Mouse (Mus musculus) heart, embryonic 11.5 days (tissue): Measurements from ENCODE around the gene Ubl7. TPM values are rescaled to one million over a fixed set of nuclear protein-coding genes. Genes with fewer than 3 reads are reported as not detected.

ENCODE experiments used
- ATAC-seq: fragments of 200-750 bp; cut with Nextera tagmentation; replicated peaks from 2 replicates; pipeline ENCODE4 v1.8.0; 2017; ENCODE audit warnings: moderate library complexity; ENCODE audit not compliant: insufficient number of reproducible peaks, low FRiP score, low TSS enrichment
- H3K27ac ChIP-seq: fragments of 300-500 bp; sonication (generic); 2 replicates; pipeline ENCODE4 v1.5.1; 2014; ENCODE audit warnings: mild to moderate bottlenecking, low read depth, low read length
- H3K27me3 ChIP-seq: fragments of 300-500 bp; sonication (generic); 2 replicates; pipeline ENCODE4 v1.6.1; 2014; ENCODE audit warnings: mild to moderate bottlenecking, low read length, mixed read lengths; ENCODE audit not compliant: control insufficient read depth, insufficient read depth
- H3K36me3 ChIP-seq: fragments of 300-500 bp; sonication (generic); 2 replicates; pipeline ENCODE4 v1.6.1; 2014; ENCODE audit warnings: mild to moderate bottlenecking, low read length, moderate library complexity, mixed read lengths; ENCODE audit not compliant: control insufficient read depth, insufficient read depth
- H3K4me1 ChIP-seq: fragments of 300-500 bp; sonication (generic); 2 replicates; pipeline ENCODE4 v1.6.1; 2014; ENCODE audit warnings: low read length; ENCODE audit not compliant: control insufficient read depth, insufficient read depth
- H3K4me2 ChIP-seq: fragments of 300-500 bp; sonication (generic); 2 replicates; pipeline ENCODE4 v1.6.1; 2014; ENCODE audit warnings: mild to moderate bottlenecking, moderate library complexity
- H3K4me3 ChIP-seq: fragments of 300-500 bp; sonication (generic); 2 replicates; pipeline ENCODE4 v1.5.1; 2014; ENCODE audit warnings: low read depth, low read length
- H3K9ac ChIP-seq: fragments of 300-500 bp; sonication (generic); 2 replicates; pipeline ENCODE4 v1.6.1; 2014; ENCODE audit warnings: mild to moderate bottlenecking, low read depth, low read length, moderate library complexity
- H3K9me3 ChIP-seq: fragments of 300-500 bp; sonication (generic); replicated peaks from 2 replicates; pipeline ENCODE4 v1.6.1; 2016; ENCODE audit warnings: low read length; ENCODE audit not compliant: control insufficient read depth
- WGBS: fragments of 180-500 bp; shearing (Covaris S2); extraction: QIAGEN DNeasy Blood & Tissue Kit; methylation state at CpG from one replicate; pipeline ENCODE4 v1.1.7; 2014; ENCODE audit not compliant: insufficient replicate concordance; 5-methylcytosine and 5-hydroxymethylcytosine counted together
- polyA plus RNA-seq: library from polyadenylated mRNA; unstranded; fragments of >200 nt; fragmentation: Nextera tagmentation; extraction: Ambion mirVana; gene quantifications from 2 replicates; pipeline ENCODE4 v1.2.1, GENCODE M21; 2014

Gene Ubl7
- polyA plus RNA-seq, 1 experiment from 2014 or later = 106 TPM

DNA sequence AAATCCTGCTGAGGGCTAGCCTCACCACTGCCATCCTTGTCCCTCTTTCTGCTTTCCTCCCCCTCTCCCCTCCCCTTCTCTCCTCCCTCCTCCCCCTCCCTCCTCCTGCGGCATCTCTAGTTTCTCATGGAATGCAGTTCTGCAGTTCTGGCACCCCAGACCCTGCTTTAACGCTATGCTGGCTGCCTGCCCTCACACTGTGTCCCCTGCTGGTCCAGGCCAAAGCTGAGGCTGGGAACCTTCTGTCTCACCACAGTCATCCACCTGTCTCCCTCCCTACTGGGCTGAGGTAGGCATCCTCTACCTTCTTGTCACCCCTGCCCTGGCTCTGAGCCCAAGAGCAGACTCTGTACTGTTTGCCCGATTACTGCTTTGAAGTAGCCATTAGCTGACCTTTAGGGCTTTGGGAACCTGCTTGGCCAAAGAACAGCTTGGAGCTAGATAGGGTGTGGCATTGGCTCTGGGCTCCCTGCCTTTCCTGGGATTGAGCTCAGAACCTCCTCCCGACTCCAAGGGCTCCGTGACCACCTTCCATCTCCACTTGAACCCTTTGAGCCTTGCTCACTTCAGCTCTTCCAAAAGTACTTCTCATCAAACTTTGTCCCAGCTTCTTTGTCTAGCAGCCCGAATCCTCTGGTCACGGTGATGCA is 36.7 kb downstream of the Ubl7 start:
- peaks cover 33% of the 10 kb centered on the region for H3K27me3 ChIP-seq
- no peak overlapping the region for H3K9ac ChIP-seq
- no peaks in the 10 kb centered on the region for H3K36me3 ChIP-seq
- no peak overlapping the region for H3K4me2 ChIP-seq
- no peak overlapping the region for H3K4me3 ChIP-seq
- no peak overlapping the region for H3K27ac ChIP-seq
- ATAC-seq = no peak
- 60% methylated on average over 7 of the region's 7 CpGs for WGBS
- H3K9me3 ChIP-seq = no peaks in the 10 kb centered on the region
- peaks cover 17% of the 10 kb centered on the region for H3K4me1 ChIP-seq

- WGBS = 75% methylated on average over 7 of the region's 7 CpGs
- no peak overlapping the region for H3K4me2 ChIP-seq
- no peak overlapping the region for H3K27ac ChIP-seq
- no peak overlapping the region for H3K4me3 ChIP-seq
- no peaks in the 10 kb centered on the region for H3K36me3 ChIP-seq
- no peak for ATAC-seq
- H3K4me1 ChIP-seq = peaks cover 17% of the 10 kb centered on the region
- H3K9ac ChIP-seq = no peak overlapping the region
- no peaks in the 10 kb centered on the region for H3K9me3 ChIP-seq
- H3K27me3 ChIP-seq = peaks cover 24% of the 10 kb centered on the region
These were observed 37.7 kb downstream of the Ubl7 start for GRCm38 (mm10) chr9:57948333-57948931.

DNA sequence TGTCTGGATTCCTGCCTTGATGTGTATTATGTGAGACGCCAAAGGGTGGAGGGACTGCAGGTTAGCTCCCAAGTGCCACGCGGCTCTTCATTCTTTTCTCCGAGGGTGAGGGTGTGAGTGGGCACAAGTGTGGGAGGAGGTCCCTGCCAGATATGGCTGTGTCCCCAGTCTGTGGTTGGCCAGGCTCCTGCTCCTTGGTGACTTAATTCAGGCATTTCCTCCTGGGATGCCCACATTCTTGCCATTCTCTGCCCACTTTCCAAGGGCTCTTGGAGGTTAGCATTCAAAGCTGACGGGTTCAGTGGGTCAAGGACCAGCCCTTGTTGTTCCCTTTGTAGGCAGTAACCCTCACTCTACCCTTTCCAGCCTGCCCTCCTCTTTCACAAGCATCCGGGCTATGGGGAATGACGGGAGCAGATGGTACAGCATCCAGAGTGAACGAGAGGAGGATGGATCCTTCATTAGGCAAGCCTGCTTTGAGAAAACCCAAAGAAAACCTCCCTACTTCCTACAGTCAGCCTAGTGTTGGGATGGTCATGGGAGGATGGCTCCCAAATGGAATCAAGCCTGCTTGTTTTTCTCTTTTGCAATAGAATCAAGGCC is 38.4 kb downstream of the Ubl7 start:
- 76% methylated on average over 8 of the region's 8 CpGs for WGBS
- Histone ChIP-seq H3K4me1 (peaks cover 17% of the 10 kb centered on the region), H3K27me3 (peaks cover 23% of the 10 kb centered on the region), H3K27ac (no peak overlapping the region), H3K9me3 (no peaks in the 10 kb centered on the region), H3K9ac (no peak overlapping the region), H3K4me2 (no peak overlapping the region), H3K36me3 (no peaks in the 10 kb centered on the region), H3K4me3 (no peak overlapping the region)
- no peak for ATAC-seq

- Histone ChIP-seq H3K4me2 (no peak overlapping the region), H3K27ac (no peak overlapping the region), H3K9me3 (no peaks in the 10 kb centered on the region), H3K4me1 (peaks cover 17% of the 10 kb centered on the region), H3K4me3 (no peak overlapping the region), H3K36me3 (no peaks in the 10 kb centered on the region), H3K27me3 (peaks cover 23% of the 10 kb centered on the region), H3K9ac (no peak overlapping the region)
- no peak for ATAC-seq
- WGBS = 19% methylated on average over 8 of the region's 8 CpGs
These were observed 39.1 kb downstream of the Ubl7 start for GRCm38 (mm10) chr9:57949879-57950278.

- no peak overlapping the region for H3K4me2 ChIP-seq
- H3K4me3 ChIP-seq = no peak overlapping the region
- WGBS = 54% methylated on average over 9 of the region's 9 CpGs
- no peak for ATAC-seq
- H3K4me1 ChIP-seq = peaks cover 17% of the 10 kb centered on the region
- H3K9me3 ChIP-seq = no peaks in the 10 kb centered on the region
- peaks cover 17% of the 10 kb centered on the region for H3K27me3 ChIP-seq
- H3K9ac ChIP-seq = no peak overlapping the region
- H3K27ac ChIP-seq = no peak overlapping the region
- H3K36me3 ChIP-seq = no peaks in the 10 kb centered on the region
These were observed 39.7 kb downstream of the Ubl7 start for GRCm38 (mm10) chr9:57950519-57950918.

DNA sequence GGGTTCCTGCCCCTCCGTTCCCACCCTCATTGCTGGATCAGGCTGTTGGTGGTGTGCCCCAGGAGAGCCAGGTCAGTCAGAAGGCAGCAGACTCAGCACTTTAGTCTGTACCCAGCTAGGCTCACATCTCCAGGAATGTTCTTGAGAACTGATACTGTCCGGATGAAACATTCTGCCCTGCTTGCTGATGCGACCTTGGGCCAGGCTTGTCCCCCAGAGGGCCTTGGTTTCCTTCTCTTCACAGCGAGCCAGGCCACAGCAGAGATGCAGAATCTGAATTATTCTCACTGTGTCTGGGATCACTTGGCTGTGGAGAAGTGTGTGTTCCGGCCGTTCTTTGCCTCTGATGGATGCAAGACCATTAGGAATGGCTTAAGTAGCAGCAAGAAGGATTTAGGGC is 41.2 kb downstream of the Ubl7 start:
- Histone ChIP-seq H3K27me3 (peaks cover 8% of the 10 kb centered on the region; the same call in 1 of the 2 replicates), H3K4me2 (no peak overlapping the region), H3K9ac (no peak overlapping the region), H3K36me3 (no peaks in the 10 kb centered on the region), H3K4me3 (no peak overlapping the region), H3K27ac (no peak overlapping the region), H3K4me1 (peaks cover 17% of the 10 kb centered on the region), H3K9me3 (no peaks in the 10 kb centered on the region)
- 65% methylated on average over 6 of the region's 6 CpGs for WGBS
- no peak for ATAC-seq

- Histone ChIP-seq H3K4me2 (no peak overlapping the region), H3K9me3 (no peaks in the 10 kb centered on the region), H3K4me3 (no peak overlapping the region), H3K36me3 (no peaks in the 10 kb centered on the region), H3K27me3 (peaks cover 8% of the 10 kb centered on the region; the same call in 1 of the 2 replicates), H3K27ac (no peak overlapping the region), H3K9ac (no peak overlapping the region), H3K4me1 (peaks cover 17% of the 10 kb centered on the region)
- WGBS = 83% methylated on average over 12 of the region's 12 CpGs
- no peak for ATAC-seq
These were observed 44.4 kb downstream of the Ubl7 start for GRCm38 (mm10) chr9:57954962-57955744.

- no peak overlapping the region for H3K4me3 ChIP-seq
- no peak overlapping the region for H3K4me2 ChIP-seq
- H3K36me3 ChIP-seq = no peaks in the 10 kb centered on the region
- H3K27ac ChIP-seq = no peak overlapping the region
- peaks cover 14% of the 10 kb centered on the region for H3K4me1 ChIP-seq
- H3K9me3 ChIP-seq = no peaks in the 10 kb centered on the region
- no peak for ATAC-seq
- H3K9ac ChIP-seq = no peak overlapping the region
- H3K27me3 ChIP-seq = peaks cover 8% of the 10 kb centered on the region; the same call in 1 of the 2 replicates
- 80% methylated on average over 6 of the region's 6 CpGs for WGBS
These were observed 45.0 kb downstream of the Ubl7 start for GRCm38 (mm10) chr9:57955764-57956163.
